Mouse (Mus musculus): ENCODE results near the gene Clec4d. TPM values are rescaled to one million over a fixed set of nuclear protein-coding genes. Genes with fewer than 3 reads are reported as not detected.

Clec4d gene
- polyA plus RNA-seq, 1 experiment from 2014 or later: 0.11 TPM

DNA sequence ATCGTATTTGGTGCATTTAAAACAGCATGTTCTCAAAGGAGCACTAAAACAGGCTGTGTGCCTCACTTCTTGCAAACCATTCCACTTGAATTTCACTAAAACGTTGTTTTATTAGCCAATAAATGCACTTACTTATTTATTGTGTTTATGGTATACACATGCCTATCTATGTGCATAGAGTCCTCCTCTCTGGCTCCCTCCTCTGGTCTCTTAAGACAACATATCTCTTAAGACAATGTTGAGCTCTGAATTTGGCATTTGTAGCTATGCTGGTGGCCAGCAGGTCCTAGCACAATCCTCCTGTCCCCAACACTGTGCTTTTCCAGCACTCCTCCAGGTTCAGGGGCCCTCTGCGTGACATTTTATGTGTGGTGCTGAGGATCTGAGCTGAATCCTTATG lies 3.0 kb upstream of the Clec4d start:
- ATAC-seq (ENCODE audit: insufficient number of reproducible peaks, low FRiP score, low TSS enrichment, low read depth) (no peak), DNase-seq (ENCODE audit: low spot score) (no peak)
- Histone ChIP-seq H3K4me2 (ENCODE audit: low read depth, severe bottlenecking) (no peak overlapping the region), H3K4me3 (ENCODE audit: low read depth, low read length) (no peak overlapping the region), H3K9me3 (ENCODE audit: control insufficient read depth, low read length) (no peaks in the 10 kb centered on the region), H3K27me3 (ENCODE audit: control insufficient read depth, insufficient read depth, low read length) (no peaks in the 10 kb centered on the region), H3K4me1 (ENCODE audit: control insufficient read depth, insufficient read depth, low read length) (no peaks in the 10 kb centered on the region), H3K9ac (ENCODE audit: low read length) (no peak overlapping the region), H3K36me3 (ENCODE audit: control insufficient read depth, insufficient read depth, low read length) (no peaks in the 10 kb centered on the region), H3K27ac (replicated peaks; ENCODE audit: low read depth, low read length) (no peak overlapping the region)
- whole genome bisulfite sequencing: 75% methylated on average over 3 of the region's 3 CpGs

DNA sequence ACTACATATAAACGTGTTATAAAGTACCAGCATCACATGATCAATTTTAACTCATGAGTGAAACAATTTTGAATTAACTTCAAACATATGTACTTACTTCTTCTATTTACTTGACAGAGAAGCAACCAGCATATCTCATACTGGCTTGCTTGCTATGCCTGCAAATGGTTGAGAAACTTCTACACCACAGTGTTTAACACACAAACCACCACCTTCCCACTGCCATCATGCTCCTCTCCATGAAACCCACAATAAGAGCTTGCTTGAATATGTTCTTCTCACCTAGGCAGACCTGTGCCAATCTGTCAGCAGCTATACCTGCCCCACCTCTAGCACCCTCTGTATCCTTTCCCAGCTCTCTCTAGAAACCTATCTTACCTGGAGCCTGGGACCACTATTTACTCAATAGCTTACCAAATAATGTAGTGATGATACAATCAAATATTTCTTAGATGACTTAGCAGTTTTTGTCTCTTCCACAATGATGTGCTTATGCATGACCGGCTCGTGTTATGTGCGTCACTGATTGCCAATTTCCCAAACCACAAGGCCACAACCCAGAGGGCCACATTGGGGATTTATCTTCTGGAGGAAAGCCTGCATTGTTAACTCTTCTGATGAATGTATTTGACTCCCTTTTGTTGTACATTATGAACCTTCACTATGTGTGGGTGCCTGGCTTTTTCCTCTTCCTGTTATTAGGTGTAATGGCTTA lies 1.9 kb upstream of the Clec4d start:
- Histone ChIP-seq H3K27ac (replicated peaks; ENCODE audit: low read depth, low read length) (no peak overlapping the region), H3K9ac (ENCODE audit: low read length) (no peak overlapping the region), H3K4me3 (ENCODE audit: low read depth, low read length) (no peak overlapping the region), H3K27me3 (ENCODE audit: control insufficient read depth, insufficient read depth, low read length) (no peaks in the 10 kb centered on the region), H3K9me3 (ENCODE audit: control insufficient read depth, low read length) (no peaks in the 10 kb centered on the region), H3K36me3 (ENCODE audit: control insufficient read depth, insufficient read depth, low read length) (no peaks in the 10 kb centered on the region), H3K4me2 (ENCODE audit: low read depth, severe bottlenecking) (no peak overlapping the region), H3K4me1 (ENCODE audit: control insufficient read depth, insufficient read depth, low read length) (no peaks in the 10 kb centered on the region)
- 85% methylated on average over 4 of the region's 4 CpGs for WGBS
- ATAC-seq (ENCODE audit: insufficient number of reproducible peaks, low FRiP score, low TSS enrichment, low read depth): no peak
- no peak for DNase-seq (ENCODE audit: low spot score)

DNA sequence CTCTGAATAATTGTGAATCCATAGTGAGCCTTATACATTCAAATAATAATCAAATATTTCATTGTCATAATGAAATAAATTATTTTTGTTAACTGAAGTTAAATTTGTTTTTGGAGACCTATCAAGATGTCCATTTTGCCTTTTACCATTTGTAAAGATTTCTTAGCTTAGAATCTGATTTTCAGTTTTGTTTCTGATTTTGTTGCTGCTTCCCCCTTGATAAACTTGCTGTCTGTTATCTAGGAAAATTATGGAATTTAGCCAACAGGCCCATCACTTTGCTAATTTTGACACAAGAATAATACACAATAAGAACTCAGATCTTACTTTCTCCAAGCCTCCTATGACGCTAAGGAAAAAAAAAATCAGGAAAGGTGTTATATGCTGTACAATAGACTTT lies 1.0 kb upstream of the Clec4d start:
- H3K9ac ChIP-seq (ENCODE audit: low read length): no peak overlapping the region
- no peak overlapping the region for H3K27ac ChIP-seq (replicated peaks; ENCODE audit: low read depth, low read length)
- no peaks in the 10 kb centered on the region for H3K9me3 ChIP-seq (ENCODE audit: control insufficient read depth, low read length)
- no peak overlapping the region for H3K4me2 ChIP-seq (ENCODE audit: low read depth, severe bottlenecking)
- no peak for DNase-seq (ENCODE audit: low spot score)
- no peak overlapping the region for H3K4me3 ChIP-seq (ENCODE audit: low read depth, low read length)
- ATAC-seq (ENCODE audit: insufficient number of reproducible peaks, low FRiP score, low TSS enrichment, low read depth): no peak
- 90% methylated on average over 1 of the region's 1 CpGs for WGBS
- no peaks in the 10 kb centered on the region for H3K4me1 ChIP-seq (ENCODE audit: control insufficient read depth, insufficient read depth, low read length)
- H3K27me3 ChIP-seq (ENCODE audit: control insufficient read depth, insufficient read depth, low read length): no peaks in the 10 kb centered on the region
- no peaks in the 10 kb centered on the region for H3K36me3 ChIP-seq (ENCODE audit: control insufficient read depth, insufficient read depth, low read length)

DNA sequence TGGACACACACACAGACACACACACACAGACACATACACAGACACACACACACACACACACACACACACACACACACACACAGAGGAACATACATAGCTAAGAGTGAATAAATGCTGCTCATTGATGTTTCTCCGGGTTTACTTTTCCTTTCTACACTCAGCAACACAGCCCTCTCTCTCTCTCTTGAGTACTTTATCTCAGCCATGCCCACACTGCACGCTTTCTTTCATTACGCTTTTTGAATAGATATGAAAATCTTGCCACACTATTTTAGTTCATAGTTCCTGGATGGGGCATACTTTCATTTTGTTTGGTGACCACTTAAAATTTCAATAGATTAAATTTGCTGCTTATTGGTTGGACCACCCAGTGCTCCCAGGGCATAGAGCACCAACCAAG lies 2.3 kb downstream of the Clec4d start:
- no peak overlapping the region for H3K4me3 ChIP-seq (ENCODE audit: low read depth, low read length)
- H3K9me3 ChIP-seq (ENCODE audit: control insufficient read depth, low read length): no peaks in the 10 kb centered on the region
- no peak for ATAC-seq (ENCODE audit: insufficient number of reproducible peaks, low FRiP score, low TSS enrichment, low read depth)
- WGBS: 87% methylated on average over 3 of the region's 3 CpGs
- H3K27ac ChIP-seq (replicated peaks; ENCODE audit: low read depth, low read length): no peak overlapping the region
- no peaks in the 10 kb centered on the region for H3K36me3 ChIP-seq (ENCODE audit: control insufficient read depth, insufficient read depth, low read length)
- H3K4me2 ChIP-seq (ENCODE audit: low read depth, severe bottlenecking): no peak overlapping the region
- no peak overlapping the region for H3K9ac ChIP-seq (ENCODE audit: low read length)
- no peaks in the 10 kb centered on the region for H3K4me1 ChIP-seq (ENCODE audit: control insufficient read depth, insufficient read depth, low read length)
- DNase-seq (ENCODE audit: low spot score): no peak
- no peaks in the 10 kb centered on the region for H3K27me3 ChIP-seq (ENCODE audit: control insufficient read depth, insufficient read depth, low read length)

DNA sequence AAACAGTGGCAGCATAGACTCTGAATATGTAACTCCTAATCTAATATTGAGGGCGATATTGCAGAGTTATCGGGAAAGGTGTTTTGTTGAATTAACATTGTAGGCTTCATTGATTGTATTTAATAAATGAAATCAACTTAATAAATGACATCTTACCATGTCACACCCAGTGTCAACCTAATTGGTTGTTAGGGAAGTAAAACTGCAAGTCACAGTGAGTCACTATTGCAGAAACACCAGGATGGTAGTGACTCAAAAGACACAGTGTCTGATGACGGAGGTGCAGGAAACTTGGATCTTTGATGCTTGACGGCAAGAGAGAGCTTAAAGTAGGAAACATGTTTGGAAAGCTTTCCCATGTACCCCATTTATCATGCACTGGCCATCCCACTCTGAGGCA lies 3.9 kb downstream of the Clec4d start:
- Histone ChIP-seq H3K4me2 (ENCODE audit: low read depth, severe bottlenecking) (no peak overlapping the region), H3K27me3 (ENCODE audit: control insufficient read depth, insufficient read depth, low read length) (no peaks in the 10 kb centered on the region), H3K9me3 (ENCODE audit: control insufficient read depth, low read length) (no peaks in the 10 kb centered on the region), H3K36me3 (ENCODE audit: control insufficient read depth, insufficient read depth, low read length) (no peaks in the 10 kb centered on the region), H3K27ac (replicated peaks; ENCODE audit: low read depth, low read length) (no peak overlapping the region), H3K9ac (ENCODE audit: low read length) (no peak overlapping the region), H3K4me3 (ENCODE audit: low read depth, low read length) (no peak overlapping the region), H3K4me1 (ENCODE audit: control insufficient read depth, insufficient read depth, low read length) (no peaks in the 10 kb centered on the region)
- no peak for DNase-seq (ENCODE audit: low spot score)
- 91% methylated on average over 4 of the region's 4 CpGs for WGBS
- no peak for ATAC-seq (ENCODE audit: insufficient number of reproducible peaks, low FRiP score, low TSS enrichment, low read depth)

DNA sequence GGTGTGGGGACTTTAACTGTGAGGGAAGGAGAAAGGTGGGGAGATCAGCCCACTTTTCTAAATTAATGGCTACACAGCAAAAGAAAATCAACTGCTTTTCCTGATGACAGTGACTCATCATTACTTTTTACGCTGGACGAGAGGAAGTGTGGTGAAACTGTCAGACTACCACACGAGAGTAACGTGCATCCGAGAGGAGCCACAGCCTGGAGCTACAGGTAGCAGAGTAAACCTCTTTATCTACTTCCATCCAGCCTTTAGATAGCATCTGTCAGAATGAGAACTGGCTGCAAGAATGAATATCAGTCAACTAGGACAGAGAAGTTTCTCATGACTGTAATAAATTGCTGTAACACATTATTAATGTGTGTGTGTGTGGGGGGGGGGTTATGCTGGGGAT lies 5.0 kb downstream of the Clec4d start:
- Histone ChIP-seq H3K4me3 (ENCODE audit: low read depth, low read length) (no peak overlapping the region), H3K36me3 (ENCODE audit: control insufficient read depth, insufficient read depth, low read length) (no peaks in the 10 kb centered on the region), H3K9ac (ENCODE audit: low read length) (no peak overlapping the region), H3K9me3 (ENCODE audit: control insufficient read depth, low read length) (no peaks in the 10 kb centered on the region), H3K4me1 (ENCODE audit: control insufficient read depth, insufficient read depth, low read length) (no peaks in the 10 kb centered on the region), H3K27ac (replicated peaks; ENCODE audit: low read depth, low read length) (no peak overlapping the region), H3K27me3 (ENCODE audit: control insufficient read depth, insufficient read depth, low read length) (no peaks in the 10 kb centered on the region), H3K4me2 (ENCODE audit: low read depth, severe bottlenecking) (no peak overlapping the region)
- DNase-seq (ENCODE audit: low spot score) (no peak), ATAC-seq (ENCODE audit: insufficient number of reproducible peaks, low FRiP score, low TSS enrichment, low read depth) (no peak)
- WGBS: 82% methylated on average over 5 of the region's 5 CpGs

DNA sequence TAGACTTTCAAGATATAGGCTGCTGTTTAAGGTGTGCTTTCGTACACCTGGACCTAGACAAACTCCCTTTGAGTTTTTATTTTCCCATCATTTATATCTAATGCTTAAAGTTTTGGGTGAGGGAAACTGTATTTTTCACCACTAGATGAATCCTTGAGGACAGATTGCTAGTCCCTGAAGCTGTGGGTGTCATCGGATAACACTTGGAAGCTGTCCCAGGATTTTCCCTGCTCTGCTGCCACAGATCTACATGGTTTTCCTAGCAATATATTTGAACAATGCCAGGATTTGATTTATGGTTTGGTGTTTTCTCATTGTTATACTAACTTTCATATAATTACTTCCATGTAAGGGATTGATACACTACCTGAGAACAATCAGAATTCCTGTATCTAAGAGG lies 17.5 kb downstream of the Clec4d start:
- Histone ChIP-seq H3K9me3 (ENCODE audit: control insufficient read depth, low read length) (no peaks in the 10 kb centered on the region), H3K36me3 (ENCODE audit: control insufficient read depth, insufficient read depth, low read length) (no peaks in the 10 kb centered on the region), H3K27me3 (ENCODE audit: control insufficient read depth, insufficient read depth, low read length) (no peaks in the 10 kb centered on the region), H3K4me1 (ENCODE audit: control insufficient read depth, insufficient read depth, low read length) (no peaks in the 10 kb centered on the region), H3K4me2 (ENCODE audit: low read depth, severe bottlenecking) (no peak overlapping the region), H3K4me3 (ENCODE audit: low read depth, low read length) (no peak overlapping the region), H3K27ac (replicated peaks; ENCODE audit: low read depth, low read length) (no peak overlapping the region), H3K9ac (ENCODE audit: low read length) (no peak overlapping the region)
- ATAC-seq (ENCODE audit: insufficient number of reproducible peaks, low FRiP score, low TSS enrichment, low read depth) (no peak), DNase-seq (ENCODE audit: low spot score) (no peak)
- 93% methylated on average over 2 of the region's 2 CpGs for WGBS

DNA sequence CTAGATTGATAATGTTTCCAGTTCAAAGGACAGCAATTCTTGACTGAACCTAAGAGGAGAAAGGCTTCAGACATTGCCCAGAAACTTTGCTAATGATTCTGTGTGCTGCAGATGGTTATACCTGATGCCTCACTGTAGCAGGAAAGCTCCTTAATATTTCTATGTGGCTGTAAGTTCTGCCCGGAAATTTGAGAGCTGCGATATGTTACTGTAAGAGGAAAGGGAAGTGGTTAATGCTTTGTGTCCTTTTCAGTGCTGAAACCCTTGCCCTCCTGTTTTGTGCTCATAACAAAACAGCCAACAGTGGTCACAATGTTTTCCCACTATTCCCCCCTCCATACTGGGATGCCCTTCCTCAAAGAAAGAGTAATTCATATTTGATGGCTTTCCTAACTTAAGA lies 24.4 kb downstream of the Clec4d start:
- H3K36me3 ChIP-seq (ENCODE audit: control insufficient read depth, insufficient read depth, low read length): no peaks in the 10 kb centered on the region
- no peak overlapping the region for H3K27ac ChIP-seq (replicated peaks; ENCODE audit: low read depth, low read length)
- DNase-seq (ENCODE audit: low spot score): no peak
- no peaks in the 10 kb centered on the region for H3K9me3 ChIP-seq (ENCODE audit: control insufficient read depth, low read length)
- 87% methylated on average over 2 of the region's 2 CpGs for WGBS
- H3K4me1 ChIP-seq (ENCODE audit: control insufficient read depth, insufficient read depth, low read length): no peaks in the 10 kb centered on the region
- no peak overlapping the region for H3K9ac ChIP-seq (ENCODE audit: low read length)
- no peak for ATAC-seq (ENCODE audit: insufficient number of reproducible peaks, low FRiP score, low TSS enrichment, low read depth)
- H3K4me2 ChIP-seq (ENCODE audit: low read depth, severe bottlenecking): no peak overlapping the region
- H3K4me3 ChIP-seq (ENCODE audit: low read depth, low read length): no peak overlapping the region
- H3K27me3 ChIP-seq (ENCODE audit: control insufficient read depth, insufficient read depth, low read length): no peaks in the 10 kb centered on the region

DNA sequence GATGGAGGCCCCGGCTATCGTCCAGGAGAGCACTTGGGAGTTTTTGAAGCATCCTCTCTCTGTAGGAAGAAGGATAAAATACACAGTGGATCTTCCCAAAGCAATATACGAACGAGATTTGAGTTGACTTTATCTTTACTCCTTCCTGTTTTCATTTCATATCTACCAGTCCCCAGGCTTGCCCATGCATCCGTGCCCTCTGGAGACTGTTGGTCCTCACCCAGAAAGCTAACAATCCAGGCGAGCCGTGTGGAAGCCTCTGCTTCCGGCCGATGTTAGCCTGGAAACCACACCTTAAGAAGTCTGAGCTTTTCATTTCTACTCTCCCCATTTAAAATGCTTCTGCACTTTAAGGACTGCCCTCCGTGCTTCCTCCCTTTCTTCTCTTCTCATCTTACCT lies 27.0 kb downstream of the Clec4d start:
- no peak overlapping the region for H3K27ac ChIP-seq (replicated peaks; ENCODE audit: low read depth, low read length)
- no peak overlapping the region for H3K9ac ChIP-seq (ENCODE audit: low read length)
- ATAC-seq (ENCODE audit: insufficient number of reproducible peaks, low FRiP score, low TSS enrichment, low read depth): no peak
- H3K4me1 ChIP-seq (ENCODE audit: control insufficient read depth, insufficient read depth, low read length): no peaks in the 10 kb centered on the region
- H3K36me3 ChIP-seq (ENCODE audit: control insufficient read depth, insufficient read depth, low read length): no peaks in the 10 kb centered on the region
- H3K4me3 ChIP-seq (ENCODE audit: low read depth, low read length): no peak overlapping the region
- H3K4me2 ChIP-seq (ENCODE audit: low read depth, severe bottlenecking): no peak overlapping the region
- no peaks in the 10 kb centered on the region for H3K9me3 ChIP-seq (ENCODE audit: control insufficient read depth, low read length)
- no peaks in the 10 kb centered on the region for H3K27me3 ChIP-seq (ENCODE audit: control insufficient read depth, insufficient read depth, low read length)
- 87% methylated on average over 10 of the region's 10 CpGs for WGBS
- DNase-seq (ENCODE audit: low spot score): no peak

Data from limb, embryonic 11.5 days (tissue).